Mouse (Mus musculus) bone marrow macrophage, adult 2 months (primary cell): ENCODE results near the gene Ksr1.

Source experiments
- CTCF ChIP-seq: IDR thresholded peaks from 2 replicates; pipeline ENCODE4 v1.5.1; 2012; ENCODE audit warnings: low read depth, mild to moderate bottlenecking, low read length, moderate library complexity
- POLR2A ChIP-seq: IDR thresholded peaks from 2 replicates; pipeline ENCODE4 v1.6.1; 2012; ENCODE audit warnings: mild to moderate bottlenecking, low read depth, low read length, borderline replicate concordance

DNA sequence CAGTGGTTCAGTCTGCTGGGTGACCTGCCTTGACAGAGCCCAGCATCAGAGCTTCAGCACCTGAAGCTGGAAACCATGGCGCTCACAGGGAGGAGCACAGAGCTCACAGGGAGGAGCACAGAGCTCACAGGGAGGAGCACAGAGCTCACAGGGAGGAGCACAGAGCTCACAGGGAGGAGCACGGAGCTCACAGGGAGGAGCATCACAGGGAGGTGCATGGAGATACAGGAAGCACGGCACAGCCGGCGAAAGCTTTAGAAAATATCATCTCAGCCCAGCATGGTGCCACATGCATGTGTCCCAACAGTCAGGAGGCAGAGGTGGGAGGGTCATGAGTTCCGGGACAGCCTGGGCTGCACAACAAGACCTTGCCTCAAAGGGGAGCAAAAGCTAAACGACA is 48.5 kb downstream of the Ksr1 start:
- TF ChIP-seq POLR2A (no peak), CTCF (no peak)
